In genomic region chr19:20644346-20644745, GRCm38 (mm10) we compare ENCODE assay signal across 21 mouse cellular contexts.
A peak's percentile ranks its signal among the peaks of the same experiment; 100 is the strongest.
DNase-seq lines count a peak whose midpoint lies in the region; ATAC-seq and TF ChIP-seq lines count a peak whose summit lies in the region.
"Had no signal": no experiment of that assay in that cellular context is flagged by ENCODE, and none has a peak within 500 bp of the region (broad histone marks: within the 10 kb centered on the region; RNA-seq: fewer than 3 reads in every experiment).

No protein-coding gene starts in this region.

- H3K27ac ChIP-seq in kidney, postnatal 0 days = no peak overlapping the region
- H3K27ac ChIP-seq in midbrain, embryonic 10.5 days (replicated peaks) = no peak overlapping the region
- no peak overlapping the region for H3K27ac ChIP-seq in midbrain, embryonic 14.5 days (replicated peaks; ENCODE audit: low read depth, low read length)
- no peak overlapping the region for H3K27ac ChIP-seq in heart, embryonic 12.5 days (ENCODE audit: poor library complexity, severe bottlenecking)
- H3K27ac ChIP-seq: hindbrain, embryonic 13.5 days; limb, embryonic 15.5 days; neural tube, embryonic 15.5 days had no signal

- no peak for ATAC-seq in kidney, postnatal 0 days (replicated peaks; ENCODE audit: low FRiP score, low read depth)
- no peak for ATAC-seq in midbrain, embryonic 14.5 days (ENCODE audit: low FRiP score, low TSS enrichment)
- no peak for ATAC-seq in heart, embryonic 12.5 days (ENCODE audit: insufficient number of reproducible peaks, low FRiP score)
- ATAC-seq: intestine, embryonic 16.5 days had no signal

- no peaks in the 10 kb centered on the region for H3K9me3 ChIP-seq in kidney, postnatal 0 days (replicated peaks; ENCODE audit: low read length)
- H3K9me3 ChIP-seq in midbrain, embryonic 10.5 days (replicated peaks) = no peaks in the 10 kb centered on the region
- H3K9me3 ChIP-seq in midbrain, embryonic 14.5 days (ENCODE audit: control insufficient read depth, low read length) = no peaks in the 10 kb centered on the region
- H3K9me3 ChIP-seq in heart, embryonic 12.5 days (replicated peaks) = no peaks in the 10 kb centered on the region
- H3K9me3 ChIP-seq: hindbrain, embryonic 13.5 days; limb, embryonic 15.5 days; neural tube, embryonic 15.5 days had no signal

- WGBS in kidney, postnatal 0 days = 43% methylated on average over 3 of the region's 3 CpGs
- 70% methylated on average over 3 of the region's 3 CpGs for WGBS in midbrain, embryonic 10.5 days
- 70% methylated on average over 3 of the region's 3 CpGs for WGBS in midbrain, embryonic 14.5 days
- 64% methylated on average over 3 of the region's 3 CpGs for WGBS in heart, embryonic 12.5 days

- peak; percentile 11; the same call in 1 of the 2 replicates for TF ChIP-seq CTCF in kidney, postnatal 0 days (IDR thresholded peaks at IDR 0.05; ENCODE audit: low read depth)
- TF ChIP-seq CTCF in brain, embryonic 14.5 days (IDR thresholded peaks at IDR 0.05; ENCODE audit: borderline replicate concordance, extremely low read depth, insufficient read depth, insufficient read length) = peak; percentile 30; the same call in 1 of the 2 replicates

- H3K4me2 ChIP-seq in kidney, postnatal 0 days (ENCODE audit: low read length) = no peak overlapping the region
- no peak overlapping the region for H3K4me2 ChIP-seq in midbrain, embryonic 14.5 days (ENCODE audit: low read length)
- no peak overlapping the region for H3K4me2 ChIP-seq in heart, embryonic 12.5 days
- H3K4me2 ChIP-seq: hindbrain, embryonic 13.5 days; limb, embryonic 15.5 days; midbrain, embryonic 11.5 days; neural tube, embryonic 15.5 days had no signal

- peak; percentile 4 for DNase-seq in kidney, postnatal 0 days (ENCODE audit: low spot score)
- no peak for DNase-seq in kidney, postnatal 25 days
- peak; percentile 12 for DNase-seq in midbrain, embryonic 10.5 days (ENCODE audit: low spot score)
- DNase-seq in midbrain, embryonic 14.5 days = no peak
- DNase-seq in brain, embryonic 14.5 days (ENCODE audit: low read depth) = no peak
- DNase-seq in spleen, postnatal 36 days (ENCODE audit: low spot score in 2 of 2) = no peak
- DNase-seq: adrenal gland, postnatal 14 days; cerebellum, adult 18-20 months; cerebellum, postnatal 36 days; gastrocnemius, postnatal 14 days; kidney, postnatal 14 days; lung, postnatal 14 days; right cerebral cortex, postnatal 4 days; thymus, adult 18-20 months had no signal

- no peak for TF ChIP-seq POLR2A in brain, embryonic 14.5 days (IDR thresholded peaks at IDR 0.05; ENCODE audit: borderline replicate concordance, extremely low read depth, insufficient read depth, insufficient read length, poor library complexity, severe bottlenecking)

- no peaks in the 10 kb centered on the region for H3K4me1 ChIP-seq in kidney, postnatal 0 days (replicated peaks; ENCODE audit: insufficient read depth, low read length)
- H3K4me1 ChIP-seq in midbrain, embryonic 10.5 days = no peaks in the 10 kb centered on the region
- no peaks in the 10 kb centered on the region for H3K4me1 ChIP-seq in midbrain, embryonic 14.5 days (ENCODE audit: control insufficient read depth, insufficient read depth, low read length)
- H3K4me1 ChIP-seq in heart, embryonic 12.5 days (replicated peaks) = no peaks in the 10 kb centered on the region
- H3K4me1 ChIP-seq: hindbrain, embryonic 13.5 days; limb, embryonic 15.5 days; neural tube, embryonic 15.5 days had no signal

- H3K27me3 ChIP-seq in kidney, postnatal 0 days (ENCODE audit: insufficient read depth, low read length) = no peaks in the 10 kb centered on the region
- H3K27me3 ChIP-seq in midbrain, embryonic 10.5 days (ENCODE audit: low read depth, poor library complexity, severe bottlenecking) = no peaks in the 10 kb centered on the region
- H3K27me3 ChIP-seq in midbrain, embryonic 14.5 days (ENCODE audit: control insufficient read depth, insufficient read depth, low read length) = no peaks in the 10 kb centered on the region
- no peaks in the 10 kb centered on the region for H3K27me3 ChIP-seq in heart, embryonic 12.5 days (replicated peaks)
- H3K27me3 ChIP-seq: hindbrain, embryonic 13.5 days; limb, embryonic 15.5 days; neural tube, embryonic 15.5 days had no signal

- no peaks in the 10 kb centered on the region for H3K36me3 ChIP-seq in kidney, postnatal 0 days (ENCODE audit: insufficient read depth, low read length)
- H3K36me3 ChIP-seq in midbrain, embryonic 10.5 days = no peaks in the 10 kb centered on the region
- H3K36me3 ChIP-seq in midbrain, embryonic 14.5 days (ENCODE audit: control insufficient read depth, insufficient read depth, low read length) = no peaks in the 10 kb centered on the region
- H3K36me3 ChIP-seq in heart, embryonic 12.5 days = no peaks in the 10 kb centered on the region
- H3K36me3 ChIP-seq: hindbrain, embryonic 13.5 days; limb, embryonic 15.5 days; neural tube, embryonic 15.5 days had no signal

- H3K9ac ChIP-seq in kidney, postnatal 0 days (ENCODE audit: low read depth, low read length) = no peak overlapping the region
- H3K9ac ChIP-seq in midbrain, embryonic 14.5 days (replicated peaks; ENCODE audit: low read length) = no peak overlapping the region
- H3K9ac ChIP-seq in heart, embryonic 12.5 days = no peak overlapping the region
- H3K9ac ChIP-seq: hindbrain, embryonic 13.5 days; limb, embryonic 15.5 days; neural tube, embryonic 15.5 days had no signal

- H3K4me3 ChIP-seq in kidney, postnatal 0 days (replicated peaks; ENCODE audit: low read depth, low read length) = no peak overlapping the region
- no peak overlapping the region for H3K4me3 ChIP-seq in midbrain, embryonic 10.5 days
- H3K4me3 ChIP-seq in midbrain, embryonic 14.5 days (replicated peaks; ENCODE audit: low read depth, low read length) = no peak overlapping the region
- H3K4me3 ChIP-seq in heart, embryonic 12.5 days = no peak overlapping the region
- H3K4me3 ChIP-seq: hindbrain, embryonic 13.5 days; limb, embryonic 15.5 days; myocyte; neural tube, embryonic 15.5 days had no signal

Comparison
In these comparisons a context has a peak if more than half of its experiments do, and no peak if none do; other contexts are left out.
1. DNase-seq: peak in kidney, postnatal 0 days (single experiment) and midbrain, embryonic 10.5 days (single experiment); none in kidney, postnatal 25 days (0 of 2), midbrain, embryonic 14.5 days (single experiment), brain, embryonic 14.5 days (single experiment) and spleen, postnatal 36 days (0 of 2).